Mouse (Mus musculus) adrenal gland, postnatal 4 days (tissue): ENCODE results near the gene Ppp1r3c. TPM values are rescaled to one million over a fixed set of nuclear protein-coding genes. Genes with fewer than 3 reads are reported as not detected.
"Not testable (repeated sequence)": the region's sequence is repeated elsewhere in the genome, so short reads cannot be mapped to it uniquely, and the experiment has no call there.

ENCODE experiments used
- DNase-seq, 2 experiments: peaks; one replicate each; pipeline ENCODE4 v3.0.0; 2021 to 2022; ENCODE audit warnings: low spot score in 2 of 2, mixed read lengths in 2 of 2
- long read RNA-seq, 2 experiments: library from polyadenylated mRNA; stranded (forward); transcript quantifications; one replicate each; pipeline ENCODE4 v2.0.0; 2021
- total RNA-seq, 2 experiments: library from RNA; stranded (reverse); gene quantifications; 2 replicates each; pipeline ENCODE4 v1.2.3; 2021

Gene Ppp1r3c
- total RNA-seq = 10 to 100 TPM; 11.8 to 14.6 TPM
- long read RNA-seq, experiment 1, partial matches to known transcripts = 0 of 1 reads
- long read RNA-seq, experiment 1, other reads (novel, unspliced or antisense) = 0 of 1 reads
- long read RNA-seq, experiment 2, partial matches to known transcripts = 9 of 9 reads
- long read RNA-seq, experiment 2, other reads (novel, unspliced or antisense) = 0 of 9 reads

DNA sequence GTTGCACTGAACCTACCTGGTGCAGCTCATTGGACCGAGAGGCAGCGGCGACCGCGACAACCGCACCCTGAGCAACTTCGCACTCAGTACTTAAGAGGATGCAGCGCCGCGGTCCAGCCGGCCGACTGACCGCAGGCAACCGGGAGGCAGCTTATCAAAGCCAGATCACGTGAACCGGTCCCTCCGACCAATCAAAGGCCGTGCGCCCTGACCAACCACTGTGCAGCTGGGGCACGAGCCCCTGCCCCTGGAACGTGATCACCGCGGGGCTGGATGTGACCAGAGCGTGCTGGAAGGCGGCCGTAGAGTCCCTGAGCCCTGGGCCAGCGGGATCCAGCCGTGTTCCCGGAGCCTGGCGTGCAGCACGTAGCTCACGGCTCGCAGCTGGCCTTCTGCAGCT is at the start of gene Ppp1r3c:
Ppp1r3c (minus strand) TSS at position 117 of the 400 bp plus-strand sequence.
- DNase-seq = peak; percentile 82 to 86

DNA sequence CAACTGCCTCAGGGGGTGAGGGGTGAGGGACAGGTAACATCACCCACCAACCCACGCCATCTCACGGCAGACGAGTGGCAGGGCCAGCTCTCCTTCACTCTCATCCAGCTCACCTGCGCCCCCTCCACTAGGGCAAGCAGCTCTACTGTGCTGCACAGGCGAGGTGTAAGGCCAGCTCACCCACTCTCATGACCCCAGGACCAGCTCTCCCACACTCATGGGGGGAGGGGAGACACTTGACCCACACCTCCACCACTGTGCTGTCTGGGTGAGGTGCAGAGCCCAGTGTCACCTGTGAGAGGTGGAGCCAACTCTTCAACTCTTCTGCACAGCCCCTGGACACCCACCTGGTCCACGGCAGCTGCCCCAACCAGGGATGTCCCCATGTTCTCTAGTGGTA is 46.7 kb upstream of the Ppp1r3c start:
- no peak for DNase-seq

- DNase-seq = no peak
Observed at GRCm38 (mm10) chr19:36782591-36782990, 46.1 kb upstream of the Ppp1r3c start.

GRCm38 (mm10) chr19:36781996-36782395 is 45.5 kb upstream of the Ppp1r3c start:
- DNase-seq = no peak

GRCm38 (mm10) chr19:36780375-36780774 is 43.9 kb upstream of the Ppp1r3c start:
- no peak for DNase-seq

GRCm38 (mm10) chr19:36779765-36780164 is 43.3 kb upstream of the Ppp1r3c start:
- no peak for DNase-seq

GRCm38 (mm10) chr19:36775531-36775930 is 39.1 kb upstream of the Ppp1r3c start:
- no peak for DNase-seq

GRCm38 (mm10) chr19:36773716-36774459 is 37.4 kb upstream of the Ppp1r3c start:
- DNase-seq = no peak

DNA sequence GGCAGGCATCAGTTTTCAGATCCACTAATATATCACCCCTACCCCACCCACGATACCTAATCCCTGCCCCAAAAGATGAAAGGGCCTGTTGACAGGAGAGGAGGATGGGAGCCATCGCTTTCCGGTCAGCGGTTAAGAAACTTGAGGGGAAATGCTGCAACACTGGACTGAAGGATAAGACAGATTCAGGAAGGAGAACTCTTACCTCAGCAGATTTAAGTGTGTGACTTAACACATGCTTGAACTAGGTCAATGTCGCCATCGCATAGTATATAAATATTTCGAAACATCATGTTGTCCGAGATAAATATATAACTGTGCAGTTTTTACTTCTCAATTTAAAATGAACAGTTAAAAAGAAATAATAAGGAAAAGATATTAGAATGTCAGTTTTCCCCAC is 31.6 kb upstream of the Ppp1r3c start:
- DNase-seq = no peak

DNA sequence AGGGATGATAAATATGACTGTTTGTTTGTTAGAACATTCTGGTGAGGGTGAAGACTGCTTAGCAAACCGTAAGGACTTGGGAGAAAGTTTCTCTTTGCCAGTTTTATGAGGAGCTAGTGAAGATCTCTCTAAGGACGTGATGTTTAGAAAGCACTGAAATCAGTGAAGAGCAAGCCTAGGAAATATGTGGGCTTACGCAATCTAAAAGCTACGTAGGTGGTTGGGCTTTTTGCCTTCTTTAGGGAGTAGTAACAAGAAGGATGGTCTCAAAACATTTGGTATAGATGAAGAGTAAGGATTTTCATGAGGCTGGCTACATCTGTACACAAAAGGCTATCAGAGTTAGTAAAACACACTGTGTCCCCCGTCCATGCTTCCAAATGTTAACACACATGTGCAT is 28.0 kb upstream of the Ppp1r3c start:
- DNase-seq = no peak

DNA sequence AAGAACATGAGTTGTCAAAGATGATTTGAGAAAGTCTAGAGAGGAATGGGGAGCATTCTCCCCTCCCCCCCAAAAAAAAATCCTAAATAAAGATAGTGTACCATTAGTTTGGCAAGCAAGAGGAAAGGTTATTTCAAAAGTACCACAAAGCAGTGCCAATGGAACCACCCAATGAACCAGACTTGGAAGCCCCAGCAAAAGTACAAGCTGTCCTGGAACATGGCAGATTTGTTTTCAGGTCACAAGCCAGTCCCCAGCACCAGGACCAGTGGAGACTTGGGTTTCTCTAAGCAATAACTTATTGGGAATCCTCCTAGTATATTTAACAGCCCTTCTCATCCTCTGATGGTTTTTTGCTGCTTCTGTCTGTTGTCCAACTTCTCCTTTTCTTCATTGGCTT is 12.5 kb upstream of the Ppp1r3c start:
- no peak for DNase-seq

- DNase-seq = no peak
Observed at GRCm38 (mm10) chr19:36742331-36742730, 5.9 kb upstream of the Ppp1r3c start.

DNA sequence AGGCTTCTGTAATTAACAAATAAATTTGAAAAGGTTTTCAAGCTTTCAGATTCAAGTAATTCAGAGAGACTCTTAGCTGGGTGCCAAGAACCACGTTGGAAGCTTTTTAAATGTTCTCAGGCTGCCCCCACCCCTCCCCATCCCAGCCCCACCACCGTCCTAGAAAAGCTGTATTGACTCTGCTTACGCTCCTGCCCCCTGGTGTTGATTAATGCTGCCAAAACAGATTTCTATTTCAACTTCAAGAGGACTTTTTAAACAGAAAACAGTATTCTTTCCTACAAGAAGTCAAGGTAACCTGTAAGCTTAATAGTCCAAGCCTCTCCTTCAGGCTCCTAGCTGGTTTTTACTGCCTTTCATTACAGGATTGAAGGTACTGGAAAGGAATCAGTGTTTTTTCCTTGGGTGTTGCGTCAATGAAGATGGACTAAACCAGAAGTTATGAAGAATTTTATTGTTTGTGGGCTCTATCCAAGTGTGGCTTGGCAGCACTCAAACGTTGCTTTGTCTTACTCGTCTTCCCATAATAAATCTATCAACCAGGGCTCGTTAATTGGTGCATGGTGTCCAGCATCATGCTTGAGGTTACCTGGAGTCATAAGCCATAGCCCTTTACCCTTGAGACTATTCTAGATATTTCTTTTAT is 3.2 kb upstream of the Ppp1r3c start:
- no peak for DNase-seq

GRCm38 (mm10) chr19:36738009-36738408 is 1.6 kb upstream of the Ppp1r3c start:
- DNase-seq = no peak

DNA sequence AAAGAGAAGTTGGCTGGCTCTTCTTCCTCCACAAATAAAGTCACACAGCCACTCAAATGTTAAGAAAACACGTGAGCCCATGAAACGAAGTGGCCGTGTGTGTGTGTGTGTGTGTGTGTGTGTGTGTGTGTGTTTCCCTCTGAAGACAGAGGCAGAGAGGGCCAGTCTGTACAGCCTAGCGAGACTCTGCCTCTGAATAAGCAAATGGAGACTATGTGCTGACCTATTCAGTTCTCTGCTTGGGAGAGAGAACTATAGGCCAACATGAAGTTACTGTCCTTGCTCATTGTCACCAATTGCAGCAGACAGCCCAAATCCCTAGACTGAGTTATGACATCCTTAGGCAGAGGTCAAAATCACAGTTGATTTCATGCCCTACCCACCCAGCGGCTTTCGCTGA is 634 bp upstream of the Ppp1r3c start:
- DNase-seq = no peak

DNA sequence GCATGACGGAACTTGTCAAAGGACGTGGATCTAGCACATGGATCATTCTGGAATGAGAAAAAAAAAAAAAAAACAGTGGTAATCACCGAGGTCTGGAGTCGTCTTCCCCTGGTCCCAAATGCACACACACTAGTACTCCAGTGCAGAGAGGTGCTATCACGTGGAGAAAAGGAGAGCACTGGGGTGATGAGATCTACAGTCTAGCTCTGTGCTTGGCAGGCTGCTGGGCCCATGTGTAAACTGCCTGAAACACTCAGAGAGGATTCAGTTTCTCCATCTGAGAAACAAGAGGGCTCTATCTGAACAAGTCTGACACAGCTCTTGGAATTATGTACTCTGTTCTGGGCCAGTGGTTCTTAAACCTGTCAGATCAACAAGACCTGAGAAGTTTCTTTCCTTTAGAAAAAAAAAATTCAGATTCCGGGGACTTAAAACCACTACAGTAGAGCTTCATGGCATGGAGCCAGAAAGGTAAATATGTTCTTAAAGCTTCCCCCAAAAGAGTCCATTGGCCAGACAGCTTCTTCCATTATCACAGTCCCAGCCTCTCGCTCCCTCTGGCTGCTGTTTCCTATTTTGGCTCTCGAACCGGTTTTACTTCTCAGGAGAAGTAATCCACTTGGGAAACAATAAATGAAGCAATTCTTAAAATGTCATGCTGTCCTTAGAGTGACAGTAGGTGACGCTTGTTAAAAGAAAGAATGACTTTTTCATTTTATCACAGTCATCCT is 2.0 kb downstream of the Ppp1r3c start:
- no peak for DNase-seq

DNA sequence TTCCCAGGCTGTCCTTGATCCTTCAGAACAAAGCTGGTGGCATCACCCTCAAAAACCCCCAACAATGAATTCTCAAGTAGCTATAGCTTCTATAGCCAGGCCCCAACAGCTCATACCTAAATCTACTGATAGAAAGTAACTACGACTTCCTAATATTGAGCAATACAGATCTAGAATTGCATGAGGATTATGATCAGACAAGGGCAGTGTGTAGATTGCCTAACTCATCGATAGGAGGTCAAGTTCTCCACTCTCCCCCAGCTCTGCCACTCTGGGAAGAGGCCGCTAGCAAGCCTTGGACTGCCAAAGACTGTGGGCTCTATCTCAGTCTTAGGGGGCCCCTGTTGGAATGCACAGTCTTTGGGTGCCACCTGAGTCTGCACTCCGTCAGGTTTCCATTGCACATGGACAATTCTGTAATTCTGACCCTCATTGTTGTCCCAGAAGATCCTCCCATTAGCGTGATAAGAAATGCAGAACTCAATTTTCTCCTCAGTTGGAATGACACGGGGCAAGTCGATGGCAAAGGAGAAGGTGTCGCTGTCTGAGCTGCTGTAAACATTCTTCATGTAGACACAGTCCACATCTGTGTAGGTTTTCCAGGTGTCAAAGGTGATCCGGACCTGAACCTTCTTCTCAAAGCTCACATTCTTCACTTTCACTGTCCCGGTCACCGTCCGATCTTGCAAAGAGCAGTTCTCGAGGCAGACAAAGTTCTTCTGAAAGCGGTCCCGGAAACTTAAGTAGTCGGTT is 3.1 kb downstream of the Ppp1r3c start:
- no peak for DNase-seq

DNA sequence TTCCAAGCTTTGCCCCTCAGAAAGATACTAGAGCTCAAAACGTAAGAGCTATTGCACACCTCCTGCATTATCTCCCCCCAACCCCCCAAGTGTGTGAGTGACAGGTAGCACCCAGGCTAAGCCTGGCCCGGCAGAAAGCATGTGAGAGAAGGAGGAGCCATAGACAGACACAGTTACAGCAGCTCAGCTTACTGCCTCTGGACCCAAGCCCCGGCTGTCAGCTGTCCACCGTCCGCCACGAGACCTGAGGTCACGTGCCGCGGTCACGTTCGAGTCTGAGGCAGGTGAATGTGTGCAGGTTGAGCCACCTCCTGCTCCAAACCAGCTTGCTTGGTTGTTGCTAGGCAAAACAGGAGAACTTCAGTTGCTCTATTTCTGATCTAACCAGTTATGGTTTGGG is 5.1 kb downstream of the Ppp1r3c start:
- no peak for DNase-seq

GRCm38 (mm10) chr19:36730414-36730813 is 6.0 kb downstream of the Ppp1r3c start:
- not testable (repeated sequence) for DNase-seq

- no peak for DNase-seq
Observed at GRCm38 (mm10) chr19:36728741-36729460, 7.6 kb downstream of the Ppp1r3c start.
